Mouse (Mus musculus): ENCODE results near the gene Gm10762. TPM values are rescaled to one million over a fixed set of nuclear protein-coding genes. Genes with fewer than 3 reads are reported as not detected.

Gene Gm10762
- 18.4 and 18.5 TPM in 2 replicates for polyA plus RNA-seq (2012; rRNA removed)

DNA sequence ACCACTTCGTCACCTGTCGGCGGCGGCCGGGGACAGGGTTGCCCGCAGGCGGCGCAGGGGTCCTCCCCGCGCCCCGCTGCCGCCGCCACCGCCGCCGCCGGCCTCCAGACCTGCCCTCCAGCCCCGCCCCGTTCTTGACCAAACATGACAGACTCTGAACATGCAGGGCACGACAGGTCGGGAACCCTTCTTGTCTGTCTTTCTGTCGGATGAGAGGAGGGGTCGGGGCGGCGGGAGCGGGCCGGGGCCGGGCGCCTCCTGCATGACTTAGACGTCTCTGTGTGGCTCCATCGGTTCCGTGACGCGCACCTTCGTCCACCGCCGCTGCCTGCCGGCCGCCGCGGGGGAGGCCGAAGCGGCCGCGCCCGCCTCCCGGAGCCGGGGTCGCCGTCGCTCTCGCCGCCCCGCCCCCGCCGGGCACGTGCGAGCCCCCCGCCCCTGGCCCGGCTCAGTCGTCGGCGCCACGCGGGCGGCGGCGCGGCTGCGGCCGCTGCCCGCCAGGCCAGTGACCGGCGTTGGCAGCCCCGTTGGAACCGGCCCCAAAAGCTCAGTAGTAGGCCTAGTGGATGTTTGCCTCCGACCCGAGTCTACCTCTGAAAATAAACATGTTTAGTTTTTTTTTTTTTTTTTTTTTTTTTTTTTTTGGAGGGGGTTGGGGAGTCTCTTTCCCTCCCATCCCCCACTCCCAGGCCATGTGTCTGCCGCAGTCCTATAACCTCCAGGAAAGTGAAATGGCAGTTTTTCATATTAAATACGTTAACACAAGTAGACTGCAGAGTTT is at the start of gene Gm10762:
Gene Gm10762, minus strand, starts transcription at position 65 of the 781 bp plus-strand sequence.
- TF ChIP-seq POLR2A (IDR thresholded peaks at IDR 0.05; ENCODE audit: borderline replicate concordance, extremely low read depth, insufficient read depth, insufficient read length, poor library complexity, severe bottlenecking) = peak; percentile 63; the same call in 1 of the 2 replicates
- no peak for TF ChIP-seq CTCF (IDR thresholded peaks at IDR 0.05; ENCODE audit: borderline replicate concordance, extremely low read depth, insufficient read depth, insufficient read length)
- DNase-seq (ENCODE audit: low read depth) = peak; percentile 84

GRCm38 (mm10) chr2:129008867-129009266 is 41.3 kb upstream of the Gm10762 start:
- DNase-seq (ENCODE audit: low read depth) = peak; percentile 3
- 0 out of 2 replicates have a peak, but pooled peaks have one; percentile 4 for TF ChIP-seq CTCF (IDR thresholded peaks at IDR 0.05; ENCODE audit: borderline replicate concordance, extremely low read depth, insufficient read depth, insufficient read length)

GRCm38 (mm10) chr2:129006194-129006749 is 38.7 kb upstream of the Gm10762 start:
- no peak for TF ChIP-seq CTCF (IDR thresholded peaks at IDR 0.05; ENCODE audit: borderline replicate concordance, extremely low read depth, insufficient read depth, insufficient read length)
- no peak for TF ChIP-seq POLR2A (IDR thresholded peaks at IDR 0.05; ENCODE audit: borderline replicate concordance, extremely low read depth, insufficient read depth, insufficient read length, poor library complexity, severe bottlenecking)
- peak; percentile 1 for DNase-seq (ENCODE audit: low read depth)

DNA sequence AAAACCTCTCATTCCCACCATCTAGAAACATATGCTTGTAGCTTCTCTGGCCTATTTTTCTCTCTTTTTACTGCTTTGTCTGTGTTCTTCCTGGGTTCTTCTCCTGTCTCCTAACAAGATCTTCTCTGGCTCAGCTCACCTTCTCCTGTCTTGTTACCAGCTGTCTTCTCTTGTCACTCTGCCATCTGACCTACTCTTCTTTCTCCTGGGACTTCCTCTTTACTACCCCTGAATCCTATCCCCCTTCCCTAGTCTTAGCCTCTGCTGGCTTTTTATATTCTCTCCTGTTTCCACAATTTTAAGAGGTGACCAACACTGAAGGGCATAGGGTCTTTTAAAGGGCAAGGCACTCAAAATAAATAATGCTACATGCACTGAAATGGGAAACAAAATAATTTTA is 37.3 kb upstream of the Gm10762 start:
- no peak for TF ChIP-seq POLR2A (IDR thresholded peaks at IDR 0.05; ENCODE audit: borderline replicate concordance, extremely low read depth, insufficient read depth, insufficient read length, poor library complexity, severe bottlenecking)
- no peak for TF ChIP-seq CTCF (IDR thresholded peaks at IDR 0.05; ENCODE audit: borderline replicate concordance, extremely low read depth, insufficient read depth, insufficient read length)
- DNase-seq (ENCODE audit: low read depth) = no peak

GRCm38 (mm10) chr2:128984746-128985145 is 17.2 kb upstream of the Gm10762 start:
- peak; percentile 18 for DNase-seq (ENCODE audit: low read depth)
- TF ChIP-seq POLR2A (IDR thresholded peaks at IDR 0.05; ENCODE audit: borderline replicate concordance, extremely low read depth, insufficient read depth, insufficient read length, poor library complexity, severe bottlenecking) (no peak), CTCF (IDR thresholded peaks at IDR 0.05; ENCODE audit: borderline replicate concordance, extremely low read depth, insufficient read depth, insufficient read length) (no peak)

GRCm38 (mm10) chr2:128975572-128975971 is 8.0 kb upstream of the Gm10762 start:
- DNase-seq (ENCODE audit: low read depth) = no peak
- no peak for TF ChIP-seq CTCF (IDR thresholded peaks at IDR 0.05; ENCODE audit: borderline replicate concordance, extremely low read depth, insufficient read depth, insufficient read length)
- no peak for TF ChIP-seq POLR2A (IDR thresholded peaks at IDR 0.05; ENCODE audit: borderline replicate concordance, extremely low read depth, insufficient read depth, insufficient read length, poor library complexity, severe bottlenecking)

GRCm38 (mm10) chr2:128972301-128972700 is 4.8 kb upstream of the Gm10762 start:
- DNase-seq (ENCODE audit: low read depth) = no peak

DNA sequence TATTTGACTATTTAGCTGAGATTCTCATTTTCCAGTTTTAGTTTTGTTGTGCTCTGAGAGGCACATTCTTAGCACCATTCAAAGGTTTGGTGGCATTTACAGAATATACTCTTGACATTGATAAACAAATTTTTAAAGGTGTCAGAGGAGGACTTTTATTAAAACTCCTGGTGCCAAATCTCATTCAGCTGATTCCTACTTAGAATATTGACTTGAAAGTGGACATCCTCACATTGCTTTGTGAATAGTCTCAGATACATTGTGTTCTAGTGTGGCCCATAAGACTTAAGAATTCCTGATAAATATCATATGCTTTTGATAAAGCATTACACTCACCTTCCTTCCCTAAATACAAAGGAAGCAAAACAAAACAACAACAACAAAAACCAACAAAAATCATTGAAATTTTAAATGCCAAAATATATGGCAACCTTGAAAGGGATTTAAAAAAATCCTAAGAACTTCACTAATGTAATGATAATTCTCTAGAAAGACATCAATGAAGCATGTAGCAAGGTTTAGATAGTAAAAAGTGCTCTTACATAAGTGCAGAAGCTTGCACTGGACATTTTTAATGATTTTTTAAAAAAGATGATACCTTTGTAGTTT is 1.1 kb upstream of the Gm10762 start:
- TF ChIP-seq CTCF (IDR thresholded peaks at IDR 0.05; ENCODE audit: borderline replicate concordance, extremely low read depth, insufficient read depth, insufficient read length) = no peak
- TF ChIP-seq POLR2A (IDR thresholded peaks at IDR 0.05; ENCODE audit: borderline replicate concordance, extremely low read depth, insufficient read depth, insufficient read length, poor library complexity, severe bottlenecking) = no peak
- no peak for DNase-seq (ENCODE audit: low read depth)

More at GRCm38 (mm10) chr2:128972301-128972700, 4.8 kb upstream of the Gm10762 start:
- TF ChIP-seq CTCF (IDR thresholded peaks at IDR 0.05; ENCODE audit: borderline replicate concordance, extremely low read depth, insufficient read depth, insufficient read length) (no peak), POLR2A (IDR thresholded peaks at IDR 0.05; ENCODE audit: borderline replicate concordance, extremely low read depth, insufficient read depth, insufficient read length, poor library complexity, severe bottlenecking) (no peak)

GRCm38 (mm10) chr2:128966641-128967580 is 614 bp downstream of the Gm10762 start, which contains the start of gene Zc3h6:
Gene Zc3h6 (plus strand): TSS chr2:128967402.
- TF ChIP-seq POLR2A (IDR thresholded peaks at IDR 0.05; ENCODE audit: borderline replicate concordance, extremely low read depth, insufficient read depth, insufficient read length, poor library complexity, severe bottlenecking) (peak; percentile 87), CTCF (IDR thresholded peaks at IDR 0.05; ENCODE audit: borderline replicate concordance, extremely low read depth, insufficient read depth, insufficient read length) (no peak)
- DNase-seq (ENCODE audit: low read depth) = peak; percentile 99

GRCm38 (mm10) chr2:128966236-128966635 is 1.3 kb downstream of the Gm10762 start:
- TF ChIP-seq CTCF (IDR thresholded peaks at IDR 0.05; ENCODE audit: borderline replicate concordance, extremely low read depth, insufficient read depth, insufficient read length) (no peak), POLR2A (IDR thresholded peaks at IDR 0.05; ENCODE audit: borderline replicate concordance, extremely low read depth, insufficient read depth, insufficient read length, poor library complexity, severe bottlenecking) (no peak)
- no peak for DNase-seq (ENCODE audit: low read depth)

Data from brain, embryonic 14.5 days (tissue).